Mouse (Mus musculus) spleen, postnatal 36 days (tissue): ENCODE data around the gene Nuak2.

ENCODE experiments used
- DNase-seq, 2 experiments: peaks; one replicate each; pipeline ENCODE4 v3.0.0; 2022; ENCODE audit warnings: low spot score in 2 of 2, mixed read lengths in 1 of 2

The Nuak2 gene

GRCm38 (mm10) chr1:132298801-132299464 lies 17.0 kb upstream of the Nuak2 start:
- DNase-seq = peak in 1 of 2 experiments; percentile 33

- no peak for DNase-seq
Measured at GRCm38 (mm10) chr1:132299744-132300143, 16.2 kb upstream of the Nuak2 start.

- DNase-seq = no peak
Measured at GRCm38 (mm10) chr1:132301242-132301641, 14.7 kb upstream of the Nuak2 start.

GRCm38 (mm10) chr1:132302341-132302866 lies 13.5 kb upstream of the Nuak2 start:
- DNase-seq = no peak

- DNase-seq = no peak
Measured at GRCm38 (mm10) chr1:132304618-132305214, 11.2 kb upstream of the Nuak2 start.

- peak; percentile 59 to 64 for DNase-seq
Measured at GRCm38 (mm10) chr1:132306160-132306559, 9.8 kb upstream of the Nuak2 start.

GRCm38 (mm10) chr1:132306808-132307207 lies 9.1 kb upstream of the Nuak2 start:
- no peak for DNase-seq

- no peak for DNase-seq
Measured at GRCm38 (mm10) chr1:132307962-132308361, 8.0 kb upstream of the Nuak2 start.

GRCm38 (mm10) chr1:132308674-132309073 lies 7.3 kb upstream of the Nuak2 start:
- DNase-seq = no peak

GRCm38 (mm10) chr1:132310754-132311153 lies 5.2 kb upstream of the Nuak2 start:
- DNase-seq = no peak

GRCm38 (mm10) chr1:132311174-132311859 lies 4.6 kb upstream of the Nuak2 start:
- DNase-seq = peak; percentile 84 to 86

GRCm38 (mm10) chr1:132312043-132312442 lies 3.9 kb upstream of the Nuak2 start:
- DNase-seq = no peak

GRCm38 (mm10) chr1:132312703-132313102 lies 3.2 kb upstream of the Nuak2 start:
- peak; percentile 59 to 61 for DNase-seq

GRCm38 (mm10) chr1:132316625-132316994 lies 684 bp downstream of the Nuak2 start:
- DNase-seq = no peak

- peak in 1 of 2 experiments; percentile 32 for DNase-seq
Measured at GRCm38 (mm10) chr1:132317413-132317812, 1.5 kb downstream of the Nuak2 start.

GRCm38 (mm10) chr1:132317894-132318863 lies 2.3 kb downstream of the Nuak2 start:
- no peak for DNase-seq

GRCm38 (mm10) chr1:132319242-132319641 lies 3.3 kb downstream of the Nuak2 start:
- DNase-seq = no peak

- DNase-seq = no peak
Measured at GRCm38 (mm10) chr1:132321821-132322580, 6.1 kb downstream of the Nuak2 start.

- no peak for DNase-seq
Measured at GRCm38 (mm10) chr1:132322711-132323542, 7.0 kb downstream of the Nuak2 start.

- no peak for DNase-seq
Measured at GRCm38 (mm10) chr1:132326777-132327176, 10.9 kb downstream of the Nuak2 start.
